Mouse (Mus musculus) embryo, embryonic 11.5 days (tissue): ENCODE measurements around the gene Gprc5a.

Experiments used
- DNase-seq: peaks from one replicate; pipeline ENCODE4 v3.0.0-alpha.2; 2012; ENCODE audit warnings: low read depth, low spot score

Gprc5a gene

DNA sequence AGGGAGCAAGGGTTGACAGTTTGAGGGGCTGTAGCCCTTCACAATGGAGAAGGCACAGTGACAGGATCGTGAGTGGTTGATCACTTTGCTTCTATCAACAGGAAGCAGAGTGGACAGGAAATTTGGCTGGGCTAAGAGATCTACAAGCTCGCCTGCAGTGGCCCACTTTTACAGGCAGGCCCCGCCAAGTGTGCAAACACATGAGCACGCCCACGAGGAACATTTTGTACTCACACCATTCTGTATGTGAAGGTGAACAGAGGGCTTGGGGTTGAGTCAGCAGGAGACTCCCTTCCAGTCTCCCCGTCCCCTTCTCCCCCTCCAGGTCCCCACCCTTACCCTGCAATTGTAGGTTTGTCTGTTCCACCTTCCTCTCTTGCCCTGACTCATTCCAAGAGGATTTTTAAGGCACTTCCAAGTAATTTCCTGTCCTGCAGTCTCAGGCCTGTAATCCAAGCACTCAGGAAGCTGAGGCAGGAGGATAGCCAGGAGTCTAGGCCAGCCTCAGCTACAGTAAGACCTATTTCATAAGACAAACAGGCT is 9.0 kb downstream of the Gprc5a start:
- no peak for DNase-seq

DNA sequence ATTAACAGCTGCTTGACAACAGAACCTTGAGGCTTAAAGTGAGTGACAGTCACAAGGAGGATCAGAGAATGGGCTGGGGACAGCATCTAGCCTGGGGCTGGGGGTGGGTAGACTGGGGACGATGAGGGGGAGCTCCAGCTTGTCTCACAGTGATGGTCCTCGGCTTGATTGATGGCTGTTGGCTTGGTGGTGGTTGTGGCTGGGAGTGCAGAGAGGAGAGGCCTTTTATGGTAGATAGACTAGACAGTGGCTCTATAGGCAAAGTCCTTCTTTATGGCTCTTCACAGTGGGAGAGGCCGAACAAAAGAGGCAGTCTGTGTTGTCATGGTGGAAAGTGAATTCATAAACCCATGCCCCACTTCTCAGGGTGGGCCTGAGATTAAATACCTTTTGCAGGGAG is 10.8 kb downstream of the Gprc5a start:
- no peak for DNase-seq

DNA sequence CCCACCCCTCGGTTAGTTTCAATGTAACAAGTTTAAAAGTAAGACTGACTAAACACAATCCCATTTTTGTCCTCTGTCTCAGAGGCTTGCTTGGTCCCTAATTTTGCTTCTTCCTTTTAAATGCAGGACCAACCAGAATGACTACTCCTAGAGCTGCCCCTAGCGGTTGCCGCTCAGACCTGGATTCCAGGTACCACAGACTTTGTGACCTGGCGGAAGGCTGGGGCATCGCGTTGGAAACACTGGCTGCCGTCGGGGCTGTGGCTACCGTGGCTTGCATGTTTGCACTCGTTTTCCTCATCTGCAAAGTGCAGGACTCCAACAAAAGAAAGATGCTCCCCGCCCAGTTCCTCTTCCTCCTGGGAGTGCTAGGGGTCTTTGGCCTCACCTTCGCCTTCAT is 13.0 kb downstream of the Gprc5a start:
- no peak for DNase-seq

DNA sequence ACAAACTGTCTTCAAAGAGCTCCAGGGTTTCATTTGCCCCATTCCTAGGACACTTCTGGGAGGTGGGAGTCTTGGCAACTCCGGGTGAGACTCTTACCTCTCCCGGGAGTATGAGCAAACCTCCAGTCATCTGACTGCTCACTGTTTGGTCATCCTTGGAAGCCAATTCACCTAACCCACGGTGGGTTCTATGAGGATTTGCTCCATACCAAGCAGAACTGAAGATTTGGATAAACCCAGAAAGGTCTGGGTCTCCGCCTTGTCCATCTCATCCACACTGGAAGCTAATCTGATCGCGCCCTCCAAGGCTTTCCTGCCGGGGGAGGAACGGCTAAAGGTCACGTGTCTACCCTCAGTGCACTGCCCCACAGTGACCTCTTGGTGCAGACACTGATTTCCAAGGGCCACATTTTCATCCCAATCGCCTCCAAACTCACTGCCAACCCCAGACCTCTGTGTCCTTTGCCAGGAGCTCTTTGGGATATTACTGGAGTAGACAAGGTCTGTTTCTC is 18.6 kb downstream of the Gprc5a start:
- no peak for DNase-seq

DNA sequence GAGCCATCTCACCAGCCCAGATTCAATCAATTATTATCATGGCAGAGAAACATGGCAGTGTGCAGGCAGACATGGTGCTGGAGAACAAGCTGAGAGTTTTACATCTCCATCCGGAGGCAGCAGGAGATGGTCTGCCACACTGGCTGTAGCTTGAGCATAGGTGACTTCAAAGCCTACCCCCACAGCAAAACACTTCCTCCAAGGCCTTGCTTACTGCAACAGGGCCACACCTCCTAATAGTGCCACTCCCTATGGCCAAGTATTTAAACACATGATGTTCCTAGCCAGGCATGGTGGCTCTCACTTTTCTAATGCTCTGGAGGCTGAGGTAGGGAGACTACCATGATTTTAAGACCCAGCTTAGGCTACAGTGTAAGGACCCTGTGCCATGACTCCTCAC is 20.3 kb downstream of the Gprc5a start:
- DNase-seq, result no peak

DNA sequence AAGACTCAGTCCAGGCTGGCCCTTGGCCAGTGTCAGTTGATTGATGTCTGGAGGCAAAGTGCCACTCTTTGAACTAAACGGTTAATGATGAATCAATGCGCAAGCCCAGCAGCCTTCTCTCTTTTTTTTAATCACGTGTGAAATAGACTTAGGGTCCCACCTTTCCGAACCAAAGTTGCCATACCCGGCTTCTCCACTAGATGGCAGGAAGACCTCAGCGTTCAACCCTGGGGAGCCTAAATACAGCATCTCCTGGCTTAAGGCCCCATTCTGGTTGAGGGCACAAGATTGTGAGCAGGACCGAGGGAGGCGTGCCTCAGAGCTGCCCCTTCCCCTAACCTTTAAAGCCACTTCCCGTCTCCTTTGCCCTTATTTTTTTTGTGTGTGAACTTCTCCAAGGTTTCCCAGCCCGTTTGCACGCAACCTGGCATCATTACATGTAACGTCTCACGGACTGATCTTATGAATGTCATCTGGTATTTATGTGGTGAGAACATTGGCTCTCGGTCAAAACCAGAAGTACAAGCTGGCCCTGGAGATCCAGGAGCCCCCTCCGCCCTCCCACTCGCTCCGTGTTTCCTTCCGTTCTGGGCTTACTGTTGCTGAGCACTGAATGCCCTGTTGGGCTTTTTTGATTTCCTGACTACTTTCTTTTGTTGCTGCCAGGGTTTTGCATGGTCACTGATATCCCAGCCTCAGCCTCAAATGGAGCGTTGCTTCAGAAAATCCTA is 22.4 kb downstream of the Gprc5a start:
- peak; percentile 77 for DNase-seq

DNA sequence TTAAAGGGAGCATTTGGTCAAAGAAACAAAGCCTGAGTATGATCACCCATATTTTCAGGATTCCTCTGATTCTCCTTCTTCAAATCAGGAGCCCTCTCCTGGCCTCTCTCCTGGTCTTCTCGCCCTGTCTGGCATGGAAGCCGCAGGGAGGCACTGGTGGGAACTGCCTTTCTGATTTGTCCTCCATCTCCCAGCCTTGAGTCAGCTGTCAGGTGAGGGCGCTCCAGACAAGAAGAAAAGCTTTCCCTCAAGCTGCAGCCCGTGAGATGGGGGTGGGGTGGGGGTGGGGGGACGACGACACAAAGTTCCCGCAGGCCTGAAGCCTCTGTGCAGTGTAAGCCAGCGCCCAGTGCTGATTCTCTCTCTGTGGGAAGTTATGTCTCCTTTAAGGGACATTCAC is 24.3 kb downstream of the Gprc5a start:
- peak; percentile 23 for DNase-seq

DNA sequence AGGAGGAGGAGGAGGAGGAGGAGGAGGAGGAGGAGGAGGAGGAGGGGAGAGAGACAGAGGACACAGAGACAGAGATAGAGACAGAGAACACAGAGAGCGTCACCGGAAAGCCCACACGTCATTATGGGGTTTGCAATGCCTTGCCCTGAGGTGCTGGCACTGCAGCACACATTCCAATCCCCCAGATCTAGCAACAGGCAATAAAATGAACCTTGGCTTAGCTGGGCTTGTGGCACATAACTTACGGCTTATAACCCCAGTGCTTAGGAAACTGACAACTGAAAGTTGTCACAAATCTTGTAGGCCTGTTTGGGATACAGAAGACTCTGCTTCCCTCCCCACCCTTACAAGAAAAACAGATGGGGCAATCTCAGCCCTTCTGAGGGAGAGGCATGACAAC is 25.2 kb downstream of the Gprc5a start:
- no peak for DNase-seq

DNA sequence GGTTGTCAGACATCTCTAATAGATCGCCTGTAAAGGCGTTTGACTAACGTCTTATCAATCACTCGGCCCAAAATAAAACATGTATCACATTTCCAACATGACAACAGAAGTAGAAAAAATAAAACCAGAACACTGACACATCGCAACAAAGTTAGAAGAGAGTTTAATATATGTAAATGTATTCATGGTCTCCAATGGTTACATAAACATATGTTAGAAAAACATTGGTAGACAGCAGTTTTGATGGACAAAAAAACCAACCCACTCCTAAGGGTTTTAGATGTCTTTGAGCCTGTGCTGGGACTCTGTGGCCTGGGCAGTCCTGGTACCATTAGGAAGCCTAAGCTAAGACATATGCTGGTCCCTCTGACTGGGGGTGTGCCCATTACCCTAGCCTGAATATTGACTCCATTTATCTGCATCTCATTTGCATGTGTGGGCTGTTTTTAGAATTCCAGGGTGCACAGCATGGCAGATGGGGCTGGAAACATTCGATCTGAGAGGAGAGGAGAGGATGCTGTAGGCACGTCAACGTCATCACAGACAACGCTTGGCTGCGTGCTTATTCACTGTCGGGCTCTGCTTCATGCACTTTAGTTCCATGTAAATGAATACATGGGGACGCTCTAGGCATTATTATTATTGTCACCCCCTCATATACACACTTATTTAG is 27.5 kb downstream of the Gprc5a start:
- DNase-seq, result no peak

DNA sequence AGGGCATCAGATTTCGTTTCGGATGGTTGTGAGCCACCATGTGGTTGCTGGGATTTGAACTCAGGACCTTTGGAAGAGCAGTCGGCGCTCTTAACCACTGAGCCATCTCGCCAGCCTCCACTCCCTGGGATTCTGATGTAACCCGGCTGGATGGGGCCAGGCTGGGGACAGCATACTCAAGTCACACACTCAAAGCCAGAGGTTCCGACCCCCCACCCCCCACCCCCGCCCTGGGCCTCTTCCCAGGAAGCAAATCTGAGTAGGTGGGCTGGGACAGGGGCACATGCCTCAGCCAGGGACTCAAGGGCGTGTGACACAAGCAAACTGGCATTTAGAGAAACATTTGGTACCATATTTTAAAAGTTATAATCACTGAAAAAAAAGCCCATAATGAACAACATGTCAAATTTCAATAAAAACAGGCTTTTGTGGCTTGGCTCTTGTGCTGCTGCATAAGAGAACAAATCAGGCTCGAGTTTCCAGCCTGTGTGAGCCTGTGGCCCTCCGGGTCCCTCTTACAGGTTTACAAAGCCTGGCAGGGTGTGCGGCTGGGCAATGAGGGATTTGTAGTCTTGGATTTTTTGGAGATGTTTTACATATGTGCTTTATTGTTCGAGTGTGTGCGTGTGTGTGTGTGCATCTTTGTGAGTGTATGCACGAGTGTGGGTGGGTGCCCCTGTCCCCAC is 35.5 kb downstream of the Gprc5a start:
- DNase-seq, result no peak

DNA sequence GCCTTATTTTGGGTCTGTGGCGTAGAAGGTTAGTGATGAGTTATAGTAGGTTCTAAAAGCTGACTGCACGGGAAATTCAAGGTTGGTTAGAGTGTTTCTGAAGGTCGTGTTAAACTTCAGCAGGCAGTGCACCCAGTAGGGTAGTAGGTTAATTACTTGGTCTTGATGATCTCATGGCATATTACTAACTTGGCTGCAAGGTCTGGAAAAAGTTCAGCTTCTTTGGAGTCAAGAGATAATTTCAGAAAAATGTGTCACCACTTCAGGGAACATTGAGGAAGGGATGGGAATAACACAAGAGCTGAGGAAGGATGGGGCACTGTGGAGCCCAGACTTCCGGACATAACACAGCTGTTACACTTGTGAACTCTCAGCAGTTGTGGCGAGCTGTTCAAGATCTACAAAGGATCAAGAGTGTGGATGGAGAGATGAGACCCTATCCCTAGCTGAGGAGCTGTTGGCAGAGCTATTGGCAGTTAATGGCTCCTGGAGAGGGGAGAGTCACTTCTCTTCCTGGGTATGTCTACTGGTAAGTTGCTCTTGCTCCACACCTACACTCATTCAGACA is 37.4 kb downstream of the Gprc5a start:
- DNase-seq, result no peak

DNA sequence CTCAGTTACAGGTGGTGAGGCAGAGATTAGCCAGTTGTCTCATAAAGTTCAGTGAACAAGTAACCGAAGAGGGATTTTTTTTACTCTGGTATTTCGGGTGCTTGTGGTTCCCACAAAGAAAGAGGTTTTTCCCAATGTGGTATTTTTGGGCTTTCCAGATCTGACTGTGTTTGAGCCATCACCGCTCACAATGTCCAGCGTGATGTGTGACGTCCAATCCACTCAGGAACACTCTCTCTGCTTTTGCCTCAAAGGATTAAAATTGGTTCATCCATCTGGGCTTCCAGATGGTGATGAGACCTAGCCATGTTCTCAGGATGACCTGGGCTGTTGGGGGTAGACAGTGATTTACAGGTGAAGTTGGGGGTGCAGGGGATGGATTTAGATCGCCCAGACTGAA is 41.6 kb downstream of the Gprc5a start:
- DNase-seq, result no peak

DNA sequence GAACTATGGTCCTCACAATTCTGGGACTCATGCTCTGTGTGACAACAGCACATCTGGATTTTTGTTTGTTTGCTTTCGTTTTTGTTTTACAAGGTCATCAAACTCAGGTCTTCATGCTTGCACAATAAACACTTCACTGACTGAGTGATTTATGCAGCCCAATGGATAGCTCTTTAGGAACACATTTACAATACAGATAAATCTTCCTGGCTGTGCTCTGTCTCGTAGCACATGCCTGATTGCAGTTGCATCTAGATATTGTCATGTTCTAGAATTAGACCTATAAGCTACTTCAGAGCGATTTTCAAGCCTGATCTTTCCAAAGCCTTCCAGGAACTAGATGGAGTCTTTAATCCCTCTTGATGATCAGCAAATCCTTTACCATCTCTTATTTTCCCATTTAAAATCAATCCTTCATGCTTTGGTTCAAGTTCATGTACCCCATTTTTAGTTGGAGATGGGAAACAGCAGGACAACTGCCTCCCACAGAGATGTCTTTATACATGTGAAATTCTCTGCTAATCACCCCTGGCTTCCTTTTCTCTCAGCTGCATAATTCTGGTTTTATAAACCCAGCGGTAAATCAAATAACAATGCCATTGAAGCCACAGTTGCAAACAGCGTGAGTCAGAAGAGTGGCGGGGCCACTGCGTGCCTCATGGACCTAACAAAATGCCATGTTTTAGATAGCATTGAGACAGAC is 47.1 kb downstream of the Gprc5a start:
- DNase-seq, result peak; percentile 14

DNA sequence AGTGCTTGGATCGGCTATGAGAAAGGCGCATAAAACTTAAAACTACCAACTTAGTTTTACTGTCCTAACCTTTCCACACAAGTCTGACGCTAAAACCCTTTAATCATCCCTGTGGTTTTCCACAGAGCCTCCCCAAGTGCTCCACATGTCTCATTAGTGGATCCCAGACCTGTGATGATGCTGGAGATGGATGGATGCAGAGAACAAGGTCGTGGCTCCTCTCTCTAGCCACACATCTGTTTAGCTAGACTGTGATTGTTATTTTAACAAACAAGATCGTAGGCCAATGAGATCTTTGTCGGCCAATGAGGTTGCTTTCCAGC is 47.6 kb downstream of the Gprc5a start:
- DNase-seq, result no peak

DNA sequence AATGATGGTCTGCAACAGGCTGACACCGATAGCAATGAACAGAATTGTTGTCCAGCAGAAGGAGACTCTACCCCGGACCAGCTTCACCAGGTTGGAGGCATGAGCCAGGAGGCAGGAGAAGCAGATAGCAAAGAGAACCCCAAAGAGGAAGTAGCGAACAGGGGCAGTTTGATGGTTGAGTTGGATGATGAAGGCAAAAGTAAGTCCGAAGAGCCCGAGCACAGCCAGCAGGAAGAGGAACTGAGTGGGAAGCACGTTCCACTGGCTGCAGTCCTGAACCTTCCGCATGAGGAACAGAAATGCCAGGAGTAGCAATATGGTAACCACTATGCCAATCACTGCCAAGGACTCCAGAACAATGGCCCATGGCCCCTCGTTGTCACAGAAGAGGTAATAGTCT is 51.0 kb downstream of the Gprc5a start:
- DNase-seq, result no peak

DNA sequence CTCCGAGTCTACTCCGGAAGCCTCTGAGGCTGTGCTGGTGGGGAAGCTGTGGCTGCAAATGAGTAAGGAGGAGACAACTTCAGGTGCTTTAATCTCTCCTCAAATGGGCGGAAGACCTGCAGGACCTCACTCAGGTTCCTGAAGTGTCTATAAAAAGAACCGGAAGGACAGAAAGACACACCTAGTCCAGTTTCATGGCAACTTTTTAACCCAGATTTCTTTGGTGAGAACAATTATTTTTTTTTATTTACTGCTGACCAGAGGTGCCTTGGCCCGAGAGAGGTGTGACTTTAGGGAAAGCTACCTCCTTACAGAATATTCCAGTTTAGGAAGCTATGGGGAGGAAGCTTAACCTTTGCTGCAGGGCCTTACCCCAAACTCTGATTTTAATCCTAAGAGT is 52.7 kb downstream of the Gprc5a start, which contains the start of gene Gprc5d:
TSS of gene Gprc5d (minus strand) at position 101 of the 400 bp plus-strand sequence.
- DNase-seq, result no peak

DNA sequence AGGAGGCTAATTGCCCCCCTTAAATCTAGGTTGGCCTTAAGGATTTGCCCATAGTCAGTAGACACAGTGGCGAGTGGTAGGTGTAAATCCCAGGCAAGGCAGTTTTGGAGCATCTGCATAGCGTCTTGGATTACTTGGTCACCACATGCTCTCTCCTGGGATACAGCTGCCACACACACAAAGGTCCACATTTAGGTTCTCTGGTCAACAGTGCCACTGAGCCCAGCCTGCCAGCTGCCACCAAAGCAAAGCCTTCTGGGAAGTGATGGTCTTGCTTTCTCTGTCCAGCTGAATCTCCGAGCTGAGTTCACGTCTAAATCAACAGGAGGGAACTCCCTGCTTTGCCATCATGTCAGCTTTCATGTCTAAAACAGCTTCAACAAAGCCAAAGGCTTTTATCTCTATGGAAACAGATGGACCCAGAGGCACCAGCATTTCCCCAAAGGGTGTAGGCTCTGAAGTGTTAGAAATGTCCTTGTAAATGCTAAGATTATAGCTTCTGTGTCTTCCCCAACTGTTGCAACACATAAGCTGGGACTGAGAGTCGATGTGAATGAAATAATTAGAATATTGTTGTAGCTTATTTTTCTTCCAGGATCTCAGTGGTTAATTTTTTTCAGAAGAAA is 59.4 kb downstream of the Gprc5a start:
- no peak for DNase-seq

DNA sequence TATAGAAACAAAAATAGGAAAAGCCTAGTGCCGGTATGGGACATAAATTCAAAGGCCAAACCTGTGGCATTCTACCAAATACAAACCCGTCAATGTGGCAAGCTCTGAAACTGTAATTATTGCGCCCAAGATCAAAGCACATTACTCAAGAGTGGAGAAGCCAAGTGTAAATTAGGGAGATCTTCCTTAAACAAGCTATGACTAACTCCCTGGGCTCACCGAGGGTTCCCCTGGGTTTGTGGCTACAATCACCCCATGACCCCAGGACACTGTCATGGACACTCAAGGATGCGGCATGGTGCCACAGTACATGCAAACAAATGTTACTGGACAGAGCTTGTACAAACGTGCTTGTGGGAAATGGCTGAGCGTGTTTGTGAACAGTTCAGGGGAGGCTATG is 67.6 kb downstream of the Gprc5a start:
- no peak for DNase-seq

DNA sequence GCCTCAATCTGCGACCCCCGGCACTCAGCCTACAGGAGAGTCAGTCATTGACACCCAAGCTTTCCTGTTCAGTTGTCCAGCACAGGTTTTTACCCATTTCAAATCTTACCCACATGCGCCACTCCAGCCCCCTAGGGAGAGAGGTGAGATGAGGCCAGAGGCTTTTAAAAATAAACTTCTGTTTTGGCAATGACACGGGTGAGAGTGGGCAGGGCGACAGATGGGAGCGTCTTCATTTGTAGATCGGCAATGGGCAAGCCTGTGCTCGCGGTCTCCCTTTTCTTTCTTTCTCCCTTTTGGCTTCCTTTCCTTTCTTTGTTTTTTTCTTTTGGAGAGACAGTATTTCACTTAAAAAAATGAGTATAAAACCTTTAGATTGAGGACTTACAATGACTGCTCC is 68.0 kb downstream of the Gprc5a start:
- no peak for DNase-seq
